Mouse (Mus musculus): Measurements from ENCODE around the gene Ttc6.

Gene Ttc6

GRCm38 (mm10) chr12:57545371-57546241 lies 18.3 kb upstream of the Ttc6 start:
- no peak for DNase-seq (ENCODE audit: low read depth)

- DNase-seq (ENCODE audit: low read depth) = no peak
These were observed 17.3 kb upstream of the Ttc6 start, which contains the start of gene Foxa1 for GRCm38 (mm10) chr12:57546415-57547201. Gene Foxa1, minus strand, starts transcription at chr12:57546916.

GRCm38 (mm10) chr12:57547890-57548289 lies 16.0 kb upstream of the Ttc6 start:
- no peak for DNase-seq (ENCODE audit: low read depth)

GRCm38 (mm10) chr12:57548352-57548980 lies 15.4 kb upstream of the Ttc6 start:
- no peak for DNase-seq (ENCODE audit: low read depth)

GRCm38 (mm10) chr12:57548981-57549666 lies 14.8 kb upstream of the Ttc6 start:
- DNase-seq (ENCODE audit: low read depth) = no peak

- DNase-seq (ENCODE audit: low read depth) = no peak
These were observed 14.2 kb upstream of the Ttc6 start for GRCm38 (mm10) chr12:57549667-57550160.

GRCm38 (mm10) chr12:57550181-57550808 lies 13.6 kb upstream of the Ttc6 start:
- no peak for DNase-seq (ENCODE audit: low read depth)

GRCm38 (mm10) chr12:57550881-57551280 lies 13.0 kb upstream of the Ttc6 start:
- DNase-seq (ENCODE audit: low read depth) = no peak

GRCm38 (mm10) chr12:57552286-57552685 lies 11.6 kb upstream of the Ttc6 start:
- no peak for DNase-seq (ENCODE audit: low read depth)

GRCm38 (mm10) chr12:57554091-57554490 lies 9.8 kb upstream of the Ttc6 start:
- no peak for DNase-seq (ENCODE audit: low read depth)

GRCm38 (mm10) chr12:57571773-57572172 lies 7.9 kb downstream of the Ttc6 start:
- DNase-seq (ENCODE audit: low read depth) = no peak

GRCm38 (mm10) chr12:57572415-57572814 lies 8.5 kb downstream of the Ttc6 start:
- DNase-seq (ENCODE audit: low read depth) = no peak

GRCm38 (mm10) chr12:57575931-57576628 lies 12.2 kb downstream of the Ttc6 start:
- DNase-seq (ENCODE audit: low read depth) = no peak

- DNase-seq (ENCODE audit: low read depth) = no peak
These were observed 43.7 kb downstream of the Ttc6 start for GRCm38 (mm10) chr12:57607624-57608023.

- no peak for DNase-seq (ENCODE audit: low read depth)
These were observed 51.2 kb downstream of the Ttc6 start for GRCm38 (mm10) chr12:57615137-57615536.

- no peak for DNase-seq (ENCODE audit: low read depth)
These were observed 58.1 kb downstream of the Ttc6 start for GRCm38 (mm10) chr12:57622030-57622429.

- no peak for DNase-seq (ENCODE audit: low read depth)
These were observed 59.4 kb downstream of the Ttc6 start for GRCm38 (mm10) chr12:57623264-57623663.

GRCm38 (mm10) chr12:57624011-57624608 lies 60.2 kb downstream of the Ttc6 start:
- DNase-seq (ENCODE audit: low read depth) = no peak

GRCm38 (mm10) chr12:57650011-57650410 lies 86.1 kb downstream of the Ttc6 start:
- no peak for DNase-seq (ENCODE audit: low read depth)

- no peak for DNase-seq (ENCODE audit: low read depth)
These were observed 86.8 kb downstream of the Ttc6 start for GRCm38 (mm10) chr12:57650677-57651076.
